Mouse (Mus musculus): ENCODE measurements around the gene Kncn. TPM values are rescaled to one million over a fixed set of nuclear protein-coding genes. Genes with fewer than 3 reads are reported as not detected.

Gene Kncn
- total RNA-seq, 2 experiments from 2014 or later, result not detected

GRCm38 (mm10) chr4:115878828-115879227, 5.4 kb upstream of the Kncn start:
- no peak for DNase-seq

- DNase-seq, result no peak
These were observed 3.0 kb upstream of the Kncn start for GRCm38 (mm10) chr4:115881183-115881582.

- no peak for DNase-seq
These were observed 2.0 kb upstream of the Kncn start for GRCm38 (mm10) chr4:115882195-115882594.

GRCm38 (mm10) chr4:115885846-115886245, 1.6 kb downstream of the Kncn start:
- DNase-seq, result no peak

- DNase-seq, result peak; percentile 28
These were observed 2.7 kb downstream of the Kncn start for GRCm38 (mm10) chr4:115886875-115887274.

- no peak for DNase-seq
These were observed 5.9 kb downstream of the Kncn start for GRCm38 (mm10) chr4:115890066-115890465.

GRCm38 (mm10) chr4:115890553-115890952, 6.4 kb downstream of the Kncn start, which contains the start of gene 6430628N08Rik:
6430628N08Rik (plus strand) TSS chr4:115890665.
- DNase-seq, result no peak

- DNase-seq, result no peak
These were observed 10.1 kb downstream of the Kncn start for GRCm38 (mm10) chr4:115894281-115894680.

GRCm38 (mm10) chr4:115897901-115898631, 13.9 kb downstream of the Kncn start:
- peak; percentile 34 for DNase-seq

- peak; percentile 88 for DNase-seq
These were observed 18.6 kb downstream of the Kncn start for GRCm38 (mm10) chr4:115902816-115903215.

GRCm38 (mm10) chr4:115904375-115904774, 20.2 kb downstream of the Kncn start:
- no peak for DNase-seq

- no peak for DNase-seq
These were observed 21.5 kb downstream of the Kncn start for GRCm38 (mm10) chr4:115905701-115906100.

GRCm38 (mm10) chr4:115906791-115907190, 22.6 kb downstream of the Kncn start:
- DNase-seq, result no peak

GRCm38 (mm10) chr4:115907994-115908393, 23.8 kb downstream of the Kncn start:
- peak; percentile 43 for DNase-seq

- peak; percentile 42 for DNase-seq
These were observed 24.4 kb downstream of the Kncn start for GRCm38 (mm10) chr4:115908641-115909040.

- DNase-seq, result no peak
These were observed 27.4 kb downstream of the Kncn start for GRCm38 (mm10) chr4:115911586-115911985.

GRCm38 (mm10) chr4:115919911-115920310, 35.7 kb downstream of the Kncn start:
- DNase-seq, result no peak

- DNase-seq, result no peak
These were observed 38.5 kb downstream of the Kncn start for GRCm38 (mm10) chr4:115922688-115923087.

GRCm38 (mm10) chr4:115923262-115923880, 39.2 kb downstream of the Kncn start:
- no peak for DNase-seq

- DNase-seq, result no peak
These were observed 43.4 kb downstream of the Kncn start for GRCm38 (mm10) chr4:115927637-115928036.

GRCm38 (mm10) chr4:115931556-115932088, 47.4 kb downstream of the Kncn start:
- no peak for DNase-seq

GRCm38 (mm10) chr4:115935835-115936581, 51.8 kb downstream of the Kncn start:
- DNase-seq, result peak; percentile 6

- peak; percentile 16 for DNase-seq
These were observed 52.4 kb downstream of the Kncn start for GRCm38 (mm10) chr4:115936646-115937045.

Measured in adrenal gland, postnatal 10 days (tissue).